Mouse (Mus musculus) forebrain, postnatal 0 days (tissue): Measurements from ENCODE around the gene Golga4. TPM values are rescaled to one million over a fixed set of nuclear protein-coding genes. Genes with fewer than 3 reads are reported as not detected.

ENCODE experiments used
- ATAC-seq: fragments of 200-750 bp; cut with Nextera tagmentation; 2 replicates; pipeline ENCODE4 v1.8.0; 2017; ENCODE audit warnings: mild to moderate bottlenecking, moderate library complexity
- DNase-seq: peaks from one replicate; pipeline ENCODE4 v3.0.0-alpha.2; 2015
- H3K27ac ChIP-seq: fragments of 300-500 bp; sonication (generic); 2 replicates; pipeline ENCODE4 v1.5.1; 2014; ENCODE audit warnings: low read depth, mild to moderate bottlenecking, antibody characterized with exemption, low read length, moderate library complexity, mixed read lengths
- H3K27me3 ChIP-seq: fragments of 300-500 bp; sonication (generic); 2 replicates; pipeline ENCODE4 v1.6.1; 2014; ENCODE audit warnings: mild to moderate bottlenecking, low read length, mixed read lengths; ENCODE audit not compliant: insufficient read depth
- H3K36me3 ChIP-seq: fragments of 300-500 bp; sonication (generic); 2 replicates; pipeline ENCODE4 v1.6.1; 2014; ENCODE audit warnings: mild to moderate bottlenecking, moderate library complexity; ENCODE audit not compliant: insufficient read depth
- H3K4me1 ChIP-seq: fragments of 300-500 bp; sonication (generic); 2 replicates; pipeline ENCODE4 v1.6.1; 2014; ENCODE audit warnings: antibody characterized with exemption; ENCODE audit not compliant: insufficient read depth
- H3K4me2 ChIP-seq: fragments of 300-500 bp; sonication (generic); 2 replicates; pipeline ENCODE4 v1.6.1; 2014; ENCODE audit warnings: low read depth, mild to moderate bottlenecking, moderate library complexity
- H3K4me3 ChIP-seq: fragments of 300-500 bp; sonication (generic); 2 replicates; pipeline ENCODE4 v1.5.1; 2014; ENCODE audit warnings: low read depth, low read length, mixed read lengths
- H3K9ac ChIP-seq: fragments of 300-500 bp; sonication (generic); 2 replicates; pipeline ENCODE4 v1.6.1; 2014; ENCODE audit warnings: mild to moderate bottlenecking
- H3K9me3 ChIP-seq: fragments of 300-500 bp; sonication (generic); 2 replicates; pipeline ENCODE4 v1.6.1; 2016; ENCODE audit warnings: low read length
- CTCF ChIP-seq: sonication (generic); IDR thresholded peaks from 2 replicates; pipeline ENCODE4 v1.5.1; 2016; ENCODE audit warnings: antibody characterized with exemption, control low read depth, low read depth
- WGBS: fragments of 180-500 bp; shearing (Covaris S2); extraction: QIAGEN DNeasy Blood & Tissue Kit; methylation state at CpG from one replicate; pipeline ENCODE4 v1.1.7; 2014; 5-methylcytosine and 5-hydroxymethylcytosine counted together
- polyA plus RNA-seq: library from polyadenylated mRNA; unstranded; fragments of >200 nt; fragmentation: Nextera tagmentation; extraction: Ambion mirVana; gene quantifications from 2 replicates; pipeline ENCODE4 v1.2.1, GENCODE M21; 2015
- total RNA-seq: library from RNA; depleted of rRNA; stranded (reverse); fragments of >200 nt; gene quantifications from 2 replicates; pipeline ENCODE4 v1.2.3, GENCODE M21; 2014

Gene Golga4
- total and polyA plus RNA-seq, 2 experiments from 2014 or later: 23.9 to 51.6 TPM

DNA sequence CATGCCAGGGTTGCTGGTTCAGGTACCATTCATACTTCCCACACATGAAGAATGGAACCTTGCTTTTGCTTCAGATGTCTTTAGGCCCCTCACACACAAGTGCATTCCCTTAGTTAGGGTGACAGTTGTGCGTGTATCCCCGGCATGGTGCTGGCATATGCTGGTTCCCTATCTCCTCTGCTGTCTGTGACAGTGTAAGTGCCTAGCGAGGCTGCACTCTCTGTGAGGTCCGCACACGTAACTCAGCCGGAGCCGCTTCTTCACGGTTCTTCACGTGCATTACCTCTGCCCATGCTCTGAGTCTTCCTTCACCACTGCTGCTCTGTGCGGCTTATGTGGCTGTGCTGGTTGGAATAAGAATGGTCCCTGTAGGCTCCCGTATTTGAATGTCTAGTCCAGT lies 57.3 kb downstream of the Golga4 start:
- no peak for ATAC-seq
- 97% methylated on average over 11 of the region's 11 CpGs for WGBS
- DNase-seq: no peak
- Histone ChIP-seq H3K9ac (no peak overlapping the region), H3K36me3 (peaks cover 85% of the 10 kb centered on the region), H3K27me3 (no peaks in the 10 kb centered on the region), H3K9me3 (no peaks in the 10 kb centered on the region), H3K4me3 (no peak overlapping the region), H3K4me1 (no peaks in the 10 kb centered on the region), H3K4me2 (no peak overlapping the region), H3K27ac (no peak overlapping the region)
- no peak for TF ChIP-seq CTCF

DNA sequence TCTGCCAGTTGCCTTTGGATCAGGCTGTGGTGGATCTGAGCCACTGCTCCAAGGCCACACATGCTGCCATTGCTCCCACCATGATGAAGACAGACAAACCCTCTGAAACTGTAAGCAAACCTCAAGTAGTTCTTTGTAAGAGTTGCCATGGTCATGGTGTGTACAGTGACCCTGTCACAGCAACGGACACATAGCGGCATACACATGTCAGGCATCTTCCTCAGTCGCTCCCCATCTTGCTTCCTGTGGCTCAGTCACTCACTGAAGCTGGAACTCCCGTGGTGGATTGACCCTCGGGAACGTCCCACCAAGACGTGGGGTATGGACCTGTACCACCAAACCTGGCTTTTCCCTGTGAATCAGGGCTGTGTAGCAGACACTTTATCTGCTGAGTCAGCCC lies 57.8 kb downstream of the Golga4 start:
- no peak for DNase-seq
- Histone ChIP-seq H3K9ac (no peak overlapping the region), H3K27ac (no peak overlapping the region), H3K4me2 (no peak overlapping the region), H3K4me3 (no peak overlapping the region), H3K9me3 (no peaks in the 10 kb centered on the region), H3K4me1 (no peaks in the 10 kb centered on the region), H3K27me3 (no peaks in the 10 kb centered on the region), H3K36me3 (peaks cover 81% of the 10 kb centered on the region)
- no peak for TF ChIP-seq CTCF
- ATAC-seq: no peak
- 96% methylated on average over 7 of the region's 7 CpGs for WGBS

DNA sequence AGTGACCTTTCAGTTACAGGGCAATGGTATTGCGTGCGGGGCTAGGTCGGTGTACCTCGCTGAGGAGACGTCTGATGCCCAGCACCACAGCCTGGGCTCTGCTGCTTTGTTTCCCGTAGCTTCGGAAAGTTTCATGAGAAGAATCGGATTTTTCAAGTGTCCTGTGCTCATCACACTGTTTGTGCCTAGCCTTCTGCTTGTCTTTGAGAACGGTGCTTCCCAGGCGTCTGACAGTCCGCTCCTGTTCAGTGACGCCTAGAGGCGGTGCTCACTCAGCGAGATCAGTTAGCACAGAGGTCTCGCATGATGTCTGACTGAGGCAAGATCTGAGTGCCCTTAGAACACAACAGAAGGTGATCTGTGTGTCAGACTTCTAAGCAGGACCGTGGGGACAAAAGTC lies 58.6 kb downstream of the Golga4 start:
- WGBS: 93% methylated on average over 16 of the region's 16 CpGs
- H3K27ac ChIP-seq: no peak overlapping the region

DNA sequence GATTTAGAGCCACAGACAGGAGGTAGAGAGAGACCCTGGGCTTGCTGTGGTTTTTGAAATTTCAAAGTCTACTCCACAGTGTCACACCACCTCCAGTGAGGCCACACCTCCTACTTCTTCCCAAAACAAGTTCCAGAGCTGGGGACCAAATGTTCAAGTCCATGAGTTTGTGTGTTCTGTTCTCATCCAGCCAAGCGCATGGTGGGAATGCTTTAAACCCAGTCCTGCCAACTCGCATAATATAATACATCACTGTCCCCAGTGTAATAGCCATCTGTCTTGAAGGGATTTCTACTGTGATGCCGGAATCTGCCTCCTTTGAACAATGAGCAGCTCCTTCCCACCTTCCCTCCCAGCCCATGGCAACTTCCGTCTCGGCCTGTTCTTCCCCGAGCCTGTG lies 63.3 kb downstream of the Golga4 start:
- no peak overlapping the region for H3K4me3 ChIP-seq
- no peak overlapping the region for H3K9ac ChIP-seq
- DNase-seq (no peak), ATAC-seq (no peak)
- no peaks in the 10 kb centered on the region for H3K27me3 ChIP-seq
- WGBS: 65% methylated on average over 6 of the region's 6 CpGs
- no peak overlapping the region for H3K4me2 ChIP-seq
- no peak for TF ChIP-seq CTCF
- H3K9me3 ChIP-seq: no peaks in the 10 kb centered on the region
- no peaks in the 10 kb centered on the region for H3K4me1 ChIP-seq
- H3K27ac ChIP-seq: no peak overlapping the region
- H3K36me3 ChIP-seq: peaks cover 77% of the 10 kb centered on the region

More for the DNA sequence above, 58.6 kb downstream of the Golga4 start:
- Histone ChIP-seq H3K36me3 (peaks cover 81% of the 10 kb centered on the region), H3K4me3 (no peak overlapping the region), H3K27me3 (no peaks in the 10 kb centered on the region), H3K9ac (no peak overlapping the region), H3K4me2 (no peak overlapping the region), H3K4me1 (no peaks in the 10 kb centered on the region), H3K9me3 (no peaks in the 10 kb centered on the region)
- DNase-seq: no peak
- no peak for ATAC-seq
- TF ChIP-seq CTCF: no peak

DNA sequence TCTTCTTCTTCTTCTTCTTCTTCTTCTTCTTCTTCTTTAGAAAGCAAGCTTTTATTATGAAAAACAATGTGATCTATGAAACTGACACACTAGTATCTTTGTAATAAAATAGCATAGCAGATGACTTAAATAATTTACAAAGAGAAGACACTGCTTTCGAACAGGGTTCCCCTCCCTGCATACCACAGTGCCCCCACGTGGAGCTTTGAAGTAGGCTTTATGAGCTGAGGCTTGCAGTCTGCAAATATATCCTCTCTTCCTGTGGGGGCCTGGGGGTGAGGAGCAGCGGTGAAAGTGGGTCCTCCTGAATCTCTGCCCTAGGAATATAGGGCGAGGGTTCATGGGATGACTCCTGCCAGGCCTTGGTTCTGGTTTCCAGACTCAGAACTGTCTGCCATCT lies 64.8 kb downstream of the Golga4 start:
- Histone ChIP-seq H3K4me1 (no peaks in the 10 kb centered on the region), H3K9me3 (no peaks in the 10 kb centered on the region), H3K4me2 (no peak overlapping the region), H3K4me3 (no peak overlapping the region), H3K9ac (no peak overlapping the region), H3K27me3 (no peaks in the 10 kb centered on the region), H3K36me3 (peaks cover 73% of the 10 kb centered on the region), H3K27ac (no peak overlapping the region)
- TF ChIP-seq CTCF: peak; percentile 30
- 78% methylated on average over 4 of the region's 4 CpGs for WGBS
- DNase-seq: no peak
- no peak for ATAC-seq

DNA sequence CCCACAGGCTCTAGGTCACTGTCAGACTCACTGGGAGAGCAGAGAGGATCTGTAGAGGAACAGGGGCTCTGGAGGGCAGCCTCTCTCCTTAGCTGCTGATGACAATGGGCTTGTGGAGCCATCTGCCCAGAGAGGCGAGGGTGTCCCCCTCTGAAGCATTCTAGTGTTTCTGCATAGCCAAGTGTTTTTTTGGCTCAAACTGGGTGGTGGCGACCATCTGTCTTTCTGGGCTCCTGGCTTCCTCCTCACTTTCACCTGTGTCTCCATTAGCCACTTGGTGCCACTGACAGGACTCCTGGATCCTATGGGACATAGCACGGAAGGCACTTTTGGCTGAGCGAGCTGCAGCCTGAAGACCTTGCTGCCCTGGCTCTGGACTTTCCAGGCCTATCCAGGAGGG lies 65.6 kb downstream of the Golga4 start:
- H3K36me3 ChIP-seq: peaks cover 72% of the 10 kb centered on the region
- no peak overlapping the region for H3K27ac ChIP-seq
- ATAC-seq (no peak), DNase-seq (no peak)
- H3K4me2 ChIP-seq: no peak overlapping the region
- H3K4me3 ChIP-seq: no peak overlapping the region
- no peaks in the 10 kb centered on the region for H3K27me3 ChIP-seq
- 84% methylated on average over 4 of the region's 4 CpGs for WGBS
- no peaks in the 10 kb centered on the region for H3K4me1 ChIP-seq
- no peak for TF ChIP-seq CTCF
- no peaks in the 10 kb centered on the region for H3K9me3 ChIP-seq
- no peak overlapping the region for H3K9ac ChIP-seq

DNA sequence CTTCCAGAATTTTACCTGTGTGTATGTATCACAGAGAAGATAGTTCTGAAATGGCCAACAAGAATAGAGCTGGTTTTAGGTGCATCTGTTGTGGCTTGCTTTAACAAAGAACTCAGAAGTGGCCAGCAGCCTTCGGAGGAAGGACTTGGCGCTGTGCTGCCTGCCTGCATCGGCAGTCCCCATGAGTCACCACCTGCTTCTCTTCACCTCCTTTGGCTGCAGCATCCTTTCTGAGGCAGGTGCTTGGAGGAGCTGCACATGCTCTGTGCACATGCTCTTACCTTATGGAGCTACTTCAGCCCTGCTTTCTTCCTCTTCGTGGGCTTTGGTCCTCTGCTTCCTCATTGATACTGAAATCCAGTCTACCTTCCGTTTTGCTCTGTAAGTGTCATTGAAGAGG lies 68.8 kb downstream of the Golga4 start:
- Histone ChIP-seq H3K4me2 (no peak overlapping the region), H3K27ac (no peak overlapping the region), H3K36me3 (peaks cover 59% of the 10 kb centered on the region), H3K4me1 (no peaks in the 10 kb centered on the region), H3K4me3 (no peak overlapping the region), H3K9me3 (no peaks in the 10 kb centered on the region), H3K27me3 (no peaks in the 10 kb centered on the region), H3K9ac (no peak overlapping the region)
- 89% methylated on average over 5 of the region's 5 CpGs for WGBS
- TF ChIP-seq CTCF: no peak
- ATAC-seq (no peak), DNase-seq (no peak)

DNA sequence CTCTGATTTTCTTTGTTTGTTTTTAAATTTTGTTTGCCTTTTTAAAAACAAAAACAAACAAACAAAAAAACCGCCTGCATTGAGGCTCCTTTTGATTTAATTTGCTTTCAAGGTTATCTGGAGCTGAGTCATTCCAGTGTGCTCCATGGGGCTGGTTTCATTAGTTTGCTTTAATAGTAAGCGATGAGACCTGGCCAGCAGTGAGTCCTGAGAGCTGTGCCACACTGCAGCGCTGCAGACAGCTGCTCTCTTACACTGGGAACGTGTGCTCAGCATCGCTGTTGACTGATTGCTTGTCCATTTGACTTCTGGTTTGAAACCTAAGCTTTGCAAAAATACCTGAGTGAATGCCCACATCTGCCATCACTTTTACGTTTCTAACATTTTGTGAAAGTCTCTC lies 74.3 kb downstream of the Golga4 start:
- WGBS: 73% methylated on average over 6 of the region's 6 CpGs
- Histone ChIP-seq H3K9ac (no peak overlapping the region), H3K27me3 (no peaks in the 10 kb centered on the region), H3K36me3 (peaks cover 21% of the 10 kb centered on the region), H3K4me1 (no peaks in the 10 kb centered on the region), H3K27ac (no peak overlapping the region), H3K4me2 (no peak overlapping the region), H3K4me3 (no peak overlapping the region), H3K9me3 (no peaks in the 10 kb centered on the region)
- no peak for DNase-seq
- no peak for TF ChIP-seq CTCF
- ATAC-seq: no peak
